Mouse (Mus musculus) brain, embryonic 14.5 days (tissue): ENCODE data around the gene Phactr1.

ENCODE experiments used
- CTCF ChIP-seq: fragments of 200-500 bp; IDR thresholded peaks from 2 replicates; pipeline ENCODE4 v1.5.1; 2012; ENCODE audit warnings: inconsistent platforms, mild to moderate bottlenecking, moderate library complexity, borderline replicate concordance; ENCODE audit not compliant: insufficient read depth, insufficient read length; ENCODE audit errors: extremely low read depth
- POLR2A ChIP-seq: fragments of 200-500 bp; IDR thresholded peaks from 2 replicates; pipeline ENCODE4 v1.6.1; 2012; ENCODE audit warnings: mild to moderate bottlenecking, inconsistent platforms, borderline replicate concordance; ENCODE audit not compliant: poor library complexity, insufficient read depth, insufficient read length, severe bottlenecking; ENCODE audit errors: extremely low read depth

GRCm38 (mm10) chr13:43122306-43123070 is 442.1 kb downstream of the Phactr1 start:
- TF ChIP-seq CTCF: no peak
- TF ChIP-seq POLR2A: no peak
